Mouse (Mus musculus) stomach, postnatal 0 days (tissue): ENCODE data around the gene Yy2. TPM values are rescaled to one million over a fixed set of nuclear protein-coding genes. Genes with fewer than 3 reads are reported as not detected.

Experiments used
- ATAC-seq: fragments of 200-750 bp; cut with Nextera tagmentation; 2 replicates; pipeline ENCODE4 v1.8.0; 2017; ENCODE audit not compliant: low FRiP score, low TSS enrichment
- DNase-seq: peaks from one replicate; pipeline ENCODE4 v3.0.0-alpha.2; 2016; ENCODE audit warnings: low spot score
- H3K27ac ChIP-seq: fragments of 300-500 bp; sonication (generic); replicated peaks from 2 replicates; pipeline ENCODE4 v1.5.1; 2014; ENCODE audit warnings: mild to moderate bottlenecking, control low read depth
- H3K27me3 ChIP-seq: fragments of 300-500 bp; sonication (generic); 2 replicates; pipeline ENCODE4 v1.6.1; 2014; ENCODE audit warnings: low read length; ENCODE audit not compliant: control insufficient read depth, insufficient read depth
- H3K36me3 ChIP-seq: fragments of 300-500 bp; sonication (generic); 2 replicates; pipeline ENCODE4 v1.6.1; 2014; ENCODE audit warnings: low read length, mixed read lengths; ENCODE audit not compliant: control insufficient read depth, insufficient read depth
- H3K4me1 ChIP-seq: fragments of 300-500 bp; sonication (generic); replicated peaks from 2 replicates; pipeline ENCODE4 v1.6.1; 2014; ENCODE audit warnings: antibody characterized with exemption; ENCODE audit not compliant: control insufficient read depth, insufficient read depth
- H3K4me2 ChIP-seq: fragments of 300-500 bp; sonication (generic); replicated peaks from 2 replicates; pipeline ENCODE4 v1.6.1; 2014; ENCODE audit warnings: low read depth, mild to moderate bottlenecking, control low read depth, moderate library complexity
- H3K4me3 ChIP-seq: fragments of 300-500 bp; sonication (generic); 2 replicates; pipeline ENCODE4 v1.5.1; 2014; ENCODE audit warnings: low read depth, low read length, control low read depth
- H3K9ac ChIP-seq: fragments of 300-500 bp; sonication (generic); 2 replicates; pipeline ENCODE4 v1.6.1; 2014; ENCODE audit warnings: mild to moderate bottlenecking, low read length, control low read depth, mixed read lengths
- H3K9me3 ChIP-seq: fragments of 300-500 bp; sonication (generic); 2 replicates; pipeline ENCODE4 v1.6.1; 2016; ENCODE audit warnings: low read length; ENCODE audit not compliant: control insufficient read depth
- CTCF ChIP-seq: IDR thresholded peaks from 2 replicates; pipeline ENCODE4 v1.5.1; 2016; ENCODE audit warnings: antibody characterized with exemption, low read depth, mild to moderate bottlenecking, moderate library complexity
- EP300 ChIP-seq: optimal IDR thresholded peaks from 2 replicates; pipeline ENCODE3; 2016; ENCODE audit warnings: antibody characterized with exemption
- WGBS: fragments of 180-500 bp; shearing (Covaris S2); extraction: QIAGEN DNeasy Blood & Tissue Kit; methylation state at CpG from one replicate; pipeline ENCODE4 v1.1.7; 2014; 5-methylcytosine and 5-hydroxymethylcytosine counted together
- polyA plus RNA-seq: library from polyadenylated mRNA; unstranded; fragments of >200 nt; fragmentation: Nextera tagmentation; extraction: Ambion mirVana; gene quantifications from 2 replicates; pipeline ENCODE4 v1.2.1, GENCODE M21; 2015

The Yy2 gene
- polyA plus RNA-seq, 1 experiment from 2014 or later = 1.1 TPM

- Histone ChIP-seq H3K36me3 (no peaks in the 10 kb centered on the region), H3K9me3 (no peaks in the 10 kb centered on the region), H3K27me3 (no peaks in the 10 kb centered on the region), H3K9ac (no peak overlapping the region), H3K27ac (no peak overlapping the region), H3K4me1 (no peaks in the 10 kb centered on the region), H3K4me3 (no peak overlapping the region), H3K4me2 (no peak overlapping the region)
- ATAC-seq = no peak
- no peak for DNase-seq
- 70% methylated on average over 2 of the region's 2 CpGs for WGBS
- TF ChIP-seq CTCF = no peak
- no peak for TF ChIP-seq EP300
Measured at GRCm38 (mm10) chrX:157574683-157575082, 5.9 kb upstream of the Yy2 start.

- no peaks in the 10 kb centered on the region for H3K36me3 ChIP-seq
- WGBS = 71% methylated on average over 10 of the region's 10 CpGs
- H3K9ac ChIP-seq = no peak overlapping the region
- no peak for TF ChIP-seq EP300
- peak; percentile 52 for TF ChIP-seq CTCF
- no peak for ATAC-seq
- no peaks in the 10 kb centered on the region for H3K9me3 ChIP-seq
- no peak overlapping the region for H3K4me3 ChIP-seq
- DNase-seq = peak; percentile 16
- no peaks in the 10 kb centered on the region for H3K27me3 ChIP-seq
- no peaks in the 10 kb centered on the region for H3K4me1 ChIP-seq
- no peak overlapping the region for H3K4me2 ChIP-seq
- no peak overlapping the region for H3K27ac ChIP-seq
Measured at GRCm38 (mm10) chrX:157563794-157564193, 5.0 kb downstream of the Yy2 start.

- H3K9ac ChIP-seq = no peak overlapping the region
- no peak overlapping the region for H3K4me2 ChIP-seq
- DNase-seq (peak; percentile 16), ATAC-seq (peak; percentile 57; the same call in 1 of the 2 replicates)
- H3K36me3 ChIP-seq = no peaks in the 10 kb centered on the region
- H3K4me1 ChIP-seq = no peaks in the 10 kb centered on the region
- WGBS = 21% methylated on average over 3 of the region's 3 CpGs
- TF ChIP-seq CTCF (no peak), EP300 (no peak)
- no peaks in the 10 kb centered on the region for H3K9me3 ChIP-seq
- no peaks in the 10 kb centered on the region for H3K27me3 ChIP-seq
- no peak overlapping the region for H3K27ac ChIP-seq
- H3K4me3 ChIP-seq = no peak overlapping the region
Measured at GRCm38 (mm10) chrX:157547082-157547481, 21.7 kb downstream of the Yy2 start.

Other genes with a start within 250 kb of the Yy2 start
- 0.05 and 0.12 TPM in 2 replicates for gene Phex, start 153.7 kb downstream of the Yy2 start, polyA plus RNA-seq
- 28.3 and 30.7 TPM in 2 replicates for gene Sms, start 76.7 kb downstream of the Yy2 start, polyA plus RNA-seq
- 8.3 and 9.0 TPM in 2 replicates for gene Mbtps2, start 29.7 kb upstream of the Yy2 start, polyA plus RNA-seq
- 22.7 and 23.6 TPM in 2 replicates for gene Smpx, start 129.9 kb upstream of the Yy2 start, polyA plus RNA-seq
- 0.05 and 0.16 TPM in 2 replicates for gene Klhl34, start 249.4 kb upstream of the Yy2 start, polyA plus RNA-seq